Mouse (Mus musculus) cerebellum, adult 11 months (tissue): Measurements from ENCODE around the gene Tnik.

Experiments
- DNase-seq: peaks from one replicate; pipeline ENCODE4 v3.0.0; 2022

The Tnik gene

DNA sequence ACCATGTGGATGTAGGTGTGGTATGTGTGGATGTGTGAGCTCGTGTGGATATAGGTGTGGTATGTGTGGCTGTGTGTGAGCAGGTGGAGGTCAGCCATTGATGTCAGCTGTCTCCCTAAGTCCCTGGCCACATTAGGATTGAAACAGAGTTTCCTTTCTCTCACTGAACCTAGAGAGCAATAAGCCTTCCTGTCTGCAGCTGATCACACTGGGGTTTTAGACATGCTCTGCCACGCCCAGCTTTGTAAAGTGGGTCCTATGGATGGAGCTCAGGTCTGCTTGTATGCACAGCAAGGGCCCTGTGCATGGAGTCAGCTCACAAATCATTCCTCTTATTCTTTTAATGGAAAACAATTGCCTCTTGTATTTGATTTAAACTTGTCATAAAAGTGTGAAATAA is 95.4 kb downstream of the Tnik start:
- DNase-seq = no peak

DNA sequence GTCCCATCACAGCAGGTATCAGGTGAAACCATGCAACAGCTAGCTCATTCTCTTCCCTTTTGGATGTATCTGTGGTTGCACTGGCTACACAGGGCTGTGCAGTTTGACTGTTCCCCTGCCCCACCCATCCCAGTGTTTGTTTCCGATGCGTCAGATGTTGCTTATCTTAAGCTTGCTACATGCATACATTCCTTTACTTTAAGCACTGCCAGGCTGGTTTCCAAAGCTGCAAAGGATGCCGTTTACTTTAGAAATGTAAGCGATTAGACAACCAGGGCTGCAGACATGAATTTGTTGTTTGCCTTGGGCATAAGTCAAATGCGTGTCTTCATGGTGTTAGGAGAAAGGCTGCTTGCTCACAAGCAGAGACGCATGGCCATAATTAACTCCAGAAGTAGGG is 96.1 kb downstream of the Tnik start:
- no peak for DNase-seq

DNA sequence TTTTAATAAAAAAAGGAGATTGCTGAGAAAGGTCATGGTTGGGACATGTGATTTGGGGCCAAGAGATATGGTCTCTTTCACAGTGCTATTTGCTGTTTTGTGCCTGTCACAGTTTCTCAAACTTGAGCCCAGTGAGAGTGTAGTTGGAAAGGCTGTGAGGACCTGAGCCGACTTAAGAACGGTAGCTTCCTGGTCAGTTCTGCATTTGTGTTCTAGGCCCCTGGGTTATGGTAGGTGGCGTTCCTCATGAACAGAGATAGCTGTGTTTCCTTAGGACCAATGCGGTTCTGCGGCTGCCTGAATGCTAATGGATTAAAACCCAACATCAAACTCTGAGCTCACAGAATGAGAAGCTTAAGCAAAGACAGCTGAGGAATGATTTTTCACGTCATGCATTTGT is 98.0 kb downstream of the Tnik start:
- DNase-seq = no peak

DNA sequence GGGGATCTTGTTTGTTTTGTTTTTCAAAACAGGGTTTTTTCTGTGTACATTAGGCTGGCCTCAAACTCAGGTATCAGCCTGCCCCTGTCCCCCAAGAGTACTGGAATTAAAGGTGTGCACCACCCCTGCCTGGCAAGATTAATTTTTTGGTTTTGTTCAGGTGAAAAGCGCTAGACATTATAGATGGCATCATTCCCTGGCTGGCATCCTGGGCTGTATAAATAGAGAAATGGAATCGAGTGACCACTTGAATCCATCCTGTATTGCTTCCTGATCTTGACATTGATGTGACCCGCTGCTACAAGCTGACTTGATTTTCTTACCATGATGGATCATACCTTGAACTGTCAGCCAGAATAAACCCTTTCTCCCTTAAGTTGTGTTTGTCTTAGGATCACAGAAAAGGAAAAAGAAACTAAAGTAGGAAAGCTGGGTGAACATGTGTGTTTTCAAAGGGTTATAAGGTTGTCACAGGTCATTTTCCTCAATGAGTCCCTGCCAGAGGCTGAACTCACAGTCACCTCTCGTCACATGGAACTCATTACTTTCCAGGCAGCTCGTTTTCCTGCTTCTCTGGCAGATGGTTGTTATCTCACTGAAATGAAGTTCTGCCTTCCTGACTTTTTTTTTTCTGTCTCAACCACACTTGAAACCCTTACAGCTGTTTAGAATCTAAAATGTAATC is 100.6 kb downstream of the Tnik start:
- no peak for DNase-seq

DNA sequence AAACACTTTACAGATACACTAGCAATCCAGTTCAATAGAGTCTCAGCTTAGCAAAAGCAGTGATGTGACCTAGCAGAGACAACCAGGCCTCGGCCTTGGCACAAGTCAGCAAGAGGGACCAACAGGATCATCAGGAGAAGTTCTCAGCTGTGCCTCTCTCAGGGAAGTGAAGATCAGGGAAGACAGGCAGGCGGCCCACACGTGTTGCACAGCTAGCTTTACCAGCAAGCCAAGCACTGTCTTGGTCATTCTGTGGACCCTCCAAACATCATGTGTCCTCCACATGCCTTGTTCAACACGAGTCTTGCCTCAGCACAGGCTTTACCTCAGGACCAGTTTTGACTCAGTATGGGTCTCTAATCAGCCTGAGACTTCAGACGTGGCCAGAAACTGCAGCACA is 105.7 kb downstream of the Tnik start:
- DNase-seq = no peak

DNA sequence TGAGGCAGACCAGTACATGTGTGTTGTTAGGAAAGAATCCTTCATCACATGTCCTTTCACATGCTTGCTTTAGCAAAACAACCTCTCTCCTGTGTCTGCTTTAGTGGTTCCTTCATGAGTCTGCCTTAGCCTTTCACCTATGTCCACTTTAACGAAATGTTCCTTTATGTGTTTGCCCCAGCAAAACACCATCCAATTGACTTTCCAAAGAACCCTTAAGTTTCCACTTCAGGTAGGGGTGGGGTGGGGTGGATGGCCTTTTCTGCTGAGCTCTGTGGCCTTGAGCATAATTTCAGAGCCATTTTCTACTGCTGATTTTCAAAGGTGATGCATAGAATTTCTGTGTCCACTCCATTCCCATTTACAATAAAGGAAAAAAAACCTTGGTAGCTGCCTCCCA is 106.3 kb downstream of the Tnik start:
- no peak for DNase-seq

DNA sequence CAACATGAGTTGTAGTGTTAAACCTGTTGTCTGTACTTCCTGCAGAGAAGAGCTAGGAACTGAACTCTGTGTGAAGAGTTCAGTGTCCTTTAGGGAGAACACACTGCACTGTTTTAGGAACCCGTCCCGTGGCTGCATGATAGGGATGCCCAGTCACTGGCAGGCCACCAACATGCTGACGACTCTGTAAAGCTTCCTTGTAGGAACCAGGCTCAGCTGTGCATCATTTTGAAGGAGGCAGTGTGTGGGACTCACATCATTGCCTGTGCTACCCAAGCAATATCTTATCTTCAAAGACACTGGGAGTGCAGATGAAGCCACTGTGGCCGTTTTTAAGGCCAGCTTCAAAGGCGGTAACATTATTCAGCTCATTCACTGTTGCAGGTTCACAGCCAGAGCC is 106.7 kb downstream of the Tnik start:
- DNase-seq = no peak

DNA sequence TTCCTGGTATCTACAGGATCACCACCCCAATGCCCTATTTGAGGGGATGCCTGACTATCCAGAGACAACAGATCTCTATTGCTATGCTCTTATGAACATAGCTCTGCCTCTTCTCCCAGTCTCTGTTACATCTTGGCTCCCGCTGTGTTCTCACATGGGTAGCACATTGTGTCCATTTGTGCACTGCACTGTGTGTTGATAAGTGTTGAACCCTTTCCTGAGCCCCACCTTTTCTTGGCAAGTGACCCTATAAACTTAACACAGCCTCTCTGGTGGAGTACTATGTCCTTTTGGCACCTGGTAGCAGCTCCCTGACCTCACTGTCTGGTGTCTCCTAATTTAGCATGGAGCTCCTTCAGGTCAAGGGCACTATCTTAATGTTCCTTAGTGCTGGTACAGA is 108.6 kb downstream of the Tnik start:
- DNase-seq = no peak

DNA sequence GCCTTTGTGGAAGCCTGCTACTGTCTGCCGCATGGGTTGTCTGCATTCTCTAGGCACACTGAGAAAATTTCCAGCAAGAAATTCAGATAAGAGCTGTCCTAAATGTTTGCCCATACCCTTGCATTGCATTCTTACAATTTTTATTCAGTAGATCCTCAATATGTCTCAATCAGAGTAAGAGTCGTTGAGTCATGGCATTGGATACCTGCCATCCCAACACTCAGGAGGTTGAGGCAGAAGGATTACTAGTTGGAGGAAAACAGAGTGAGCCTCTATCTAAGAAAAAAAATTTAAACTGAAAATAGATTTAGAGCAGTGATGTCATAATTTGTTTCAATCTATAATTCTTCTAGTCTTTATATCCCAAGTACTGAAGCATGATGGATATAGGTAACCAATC is 109.4 kb downstream of the Tnik start:
- DNase-seq = no peak

DNA sequence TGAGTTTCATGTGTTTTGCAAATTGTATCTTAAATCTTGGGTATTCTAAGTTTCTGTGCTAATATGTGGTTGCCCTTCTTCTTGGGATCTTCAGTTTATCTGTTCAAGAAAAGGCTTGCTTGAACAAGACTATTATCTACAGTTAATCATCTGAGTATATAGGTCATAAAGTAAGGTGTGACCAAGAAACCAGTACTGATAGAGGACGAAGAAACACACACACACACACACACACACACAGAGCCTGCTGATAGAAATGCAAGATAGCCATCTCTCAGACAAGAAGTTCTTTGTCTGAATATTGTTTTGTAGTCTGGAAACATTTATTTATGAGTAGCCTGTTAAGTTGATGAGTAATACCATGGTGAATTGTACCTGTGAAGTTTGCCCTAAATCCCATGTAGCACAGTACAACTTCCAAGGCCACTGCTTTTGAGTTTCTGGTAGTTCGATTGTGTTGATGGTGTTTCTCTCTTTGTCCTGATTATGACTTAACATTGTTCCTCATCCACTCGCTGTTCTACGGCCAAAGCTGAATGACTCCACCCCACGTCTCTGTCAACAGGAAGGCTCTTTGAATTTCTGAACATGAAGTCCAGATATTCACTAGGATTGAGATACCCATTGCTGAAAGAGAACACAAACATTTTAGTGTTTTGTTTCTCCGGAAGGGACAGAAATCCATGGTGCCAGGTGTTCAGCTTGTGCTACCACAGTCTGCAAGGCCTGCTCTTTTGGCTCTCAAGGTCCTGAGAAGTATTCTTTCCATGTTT is 111.9 kb downstream of the Tnik start:
- no peak for DNase-seq

DNA sequence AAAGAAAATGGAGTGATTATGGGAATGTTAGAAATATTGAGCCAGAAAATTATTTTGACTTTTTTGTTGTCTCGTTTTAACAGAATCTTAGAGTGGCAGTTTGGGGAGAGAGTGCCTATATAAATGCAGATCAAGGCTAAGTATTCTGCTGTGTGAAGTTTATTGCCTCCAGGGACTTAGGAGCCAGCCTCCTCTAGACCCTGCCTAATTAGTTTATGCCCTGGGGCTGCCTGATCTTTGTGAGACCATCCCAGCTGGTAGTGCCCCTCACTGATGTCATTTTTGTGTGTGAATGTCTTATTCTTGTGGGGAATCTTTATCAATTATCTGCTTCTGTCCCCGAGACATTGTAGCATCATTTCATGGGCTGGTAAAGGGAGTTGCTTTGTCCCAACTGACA is 117.2 kb downstream of the Tnik start:
- no peak for DNase-seq

DNA sequence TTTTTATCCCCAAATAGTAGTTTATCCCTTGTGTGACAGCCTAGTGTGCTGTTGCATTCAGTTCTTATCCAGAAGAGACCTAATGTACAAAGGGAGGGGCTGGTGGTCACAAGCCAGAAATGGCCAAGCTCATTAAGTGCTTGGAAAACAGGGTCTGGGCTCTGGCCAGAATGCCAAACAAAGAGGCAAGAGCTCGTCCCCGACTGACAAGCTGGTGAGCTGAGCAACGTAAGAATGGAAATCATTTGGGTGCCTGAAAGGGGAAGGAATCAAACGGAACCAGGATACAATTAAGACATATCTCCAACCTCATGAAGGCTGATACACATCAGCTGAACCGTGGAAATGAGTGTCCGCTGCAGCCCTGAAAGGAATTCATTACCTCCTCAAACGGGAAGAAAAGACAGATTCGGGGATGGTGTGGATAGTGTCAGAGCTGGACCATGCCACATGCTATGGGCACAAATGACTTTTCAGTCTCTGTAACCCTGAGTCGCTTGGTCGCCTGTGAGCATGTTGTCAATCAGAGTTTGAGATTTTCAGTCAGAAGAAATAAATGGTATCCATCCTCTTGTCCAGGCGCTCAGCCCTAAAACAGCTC is 120.6 kb downstream of the Tnik start:
- DNase-seq = no peak

DNA sequence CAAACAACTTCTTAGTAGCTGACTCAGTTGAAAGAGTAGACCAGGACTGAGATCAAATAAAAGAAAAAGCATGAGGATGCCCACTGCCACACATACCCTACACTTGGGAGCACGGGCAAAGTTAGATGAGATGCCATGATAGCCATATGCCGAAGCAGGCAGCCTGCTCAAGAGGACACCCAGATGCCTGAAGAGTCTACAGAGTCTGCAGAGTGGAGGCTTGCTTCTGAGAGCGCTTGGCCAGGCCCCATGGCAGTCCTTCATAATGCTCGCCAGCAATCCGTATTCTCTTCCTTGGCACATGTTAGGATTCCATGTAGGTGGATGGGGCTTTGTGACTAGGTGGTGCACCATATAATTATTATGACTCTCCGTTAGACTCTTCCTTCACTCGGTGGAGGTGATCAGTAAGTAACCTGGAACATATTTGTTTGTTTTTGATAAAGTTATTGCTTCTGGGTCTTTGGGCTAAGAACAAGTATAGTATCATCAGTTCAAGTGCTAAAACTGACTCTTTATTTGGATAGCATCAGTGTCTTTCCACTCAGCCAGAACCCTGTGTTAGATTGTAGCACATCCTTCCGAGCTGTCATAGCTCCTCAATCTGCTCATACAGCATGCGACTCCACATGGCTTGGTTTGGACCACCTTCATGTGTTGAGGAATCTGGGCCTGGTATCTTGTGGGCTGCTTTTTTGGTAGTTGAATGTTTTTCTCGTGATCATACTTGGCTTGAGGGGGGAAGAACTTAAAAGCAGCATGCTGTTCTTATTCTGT is 122.4 kb downstream of the Tnik start:
- no peak for DNase-seq

DNA sequence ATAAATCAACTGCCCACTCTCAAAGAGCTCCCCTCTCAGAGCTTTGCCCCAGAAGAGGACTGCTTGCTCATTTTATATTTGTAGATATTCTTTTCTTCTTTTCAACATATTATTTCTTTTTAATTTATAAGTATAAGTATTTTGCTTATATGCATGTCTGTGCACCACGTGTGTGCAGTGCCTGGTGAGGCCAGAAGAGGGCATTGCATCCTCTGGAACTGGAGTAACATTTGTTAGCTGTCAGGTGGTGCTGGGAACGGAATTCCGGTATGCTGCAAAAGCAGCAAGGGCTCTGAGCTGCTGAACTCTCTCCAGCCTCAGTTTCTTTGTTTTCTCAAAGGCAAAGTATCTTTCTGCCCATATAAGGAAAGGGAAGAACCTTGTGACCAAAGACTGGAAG is 125.5 kb downstream of the Tnik start:
- no peak for DNase-seq

DNA sequence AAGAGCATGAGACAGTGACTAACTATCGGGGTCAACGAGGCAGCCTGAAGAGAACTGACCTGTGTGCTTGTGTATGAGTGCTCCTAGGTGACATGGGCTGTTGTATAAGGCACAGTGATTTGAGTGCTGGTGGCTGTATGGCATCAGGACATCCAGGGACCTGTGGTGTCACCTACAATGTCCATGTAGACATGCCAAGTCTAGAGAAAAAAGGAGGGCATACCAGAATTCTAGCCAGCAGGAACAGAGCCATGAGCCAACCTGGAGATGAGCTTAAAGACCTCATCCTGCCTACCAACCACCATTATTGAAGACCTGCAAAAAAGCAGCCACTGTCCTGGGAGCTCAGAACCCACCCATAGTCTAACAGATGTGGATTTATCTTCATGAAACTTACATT is 127.2 kb downstream of the Tnik start:
- no peak for DNase-seq

DNA sequence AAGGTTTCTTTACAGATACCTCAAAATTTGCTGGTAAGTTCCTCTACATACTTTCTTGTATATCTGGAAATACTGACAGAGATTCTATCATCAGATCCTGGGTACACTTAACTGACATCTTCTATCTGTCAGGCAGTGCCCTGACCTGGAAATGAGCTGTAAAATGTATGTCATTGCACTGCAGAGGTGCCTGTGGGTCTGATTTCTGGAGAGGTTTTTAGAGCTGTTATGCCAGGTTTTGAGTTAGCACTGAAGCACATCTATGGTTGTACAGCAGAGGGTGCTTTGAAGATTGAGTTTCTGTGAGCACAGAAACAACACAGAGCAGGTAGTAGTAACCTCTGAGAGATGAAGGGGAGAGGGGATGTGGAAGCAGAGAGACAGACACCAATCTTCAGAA is 129.5 kb downstream of the Tnik start:
- DNase-seq = no peak

DNA sequence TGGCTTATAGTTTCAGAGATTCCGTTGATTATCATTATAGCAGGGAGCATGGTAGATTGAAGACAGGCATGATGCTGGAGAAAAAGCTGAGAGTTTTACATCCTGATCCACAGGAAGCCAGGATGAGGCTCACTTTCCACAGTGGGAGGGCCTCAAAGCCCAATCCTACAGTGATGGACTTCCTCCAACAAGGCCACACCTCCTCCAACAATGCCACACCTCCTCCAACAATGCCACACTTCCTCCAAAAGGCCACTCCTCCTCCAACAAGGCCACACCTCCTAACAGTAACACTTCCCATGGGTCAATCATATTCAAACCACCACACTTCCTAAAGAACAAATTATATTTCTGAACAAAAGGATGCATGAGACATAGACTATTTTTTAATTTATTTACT is 135.8 kb downstream of the Tnik start:
- DNase-seq = no peak

DNA sequence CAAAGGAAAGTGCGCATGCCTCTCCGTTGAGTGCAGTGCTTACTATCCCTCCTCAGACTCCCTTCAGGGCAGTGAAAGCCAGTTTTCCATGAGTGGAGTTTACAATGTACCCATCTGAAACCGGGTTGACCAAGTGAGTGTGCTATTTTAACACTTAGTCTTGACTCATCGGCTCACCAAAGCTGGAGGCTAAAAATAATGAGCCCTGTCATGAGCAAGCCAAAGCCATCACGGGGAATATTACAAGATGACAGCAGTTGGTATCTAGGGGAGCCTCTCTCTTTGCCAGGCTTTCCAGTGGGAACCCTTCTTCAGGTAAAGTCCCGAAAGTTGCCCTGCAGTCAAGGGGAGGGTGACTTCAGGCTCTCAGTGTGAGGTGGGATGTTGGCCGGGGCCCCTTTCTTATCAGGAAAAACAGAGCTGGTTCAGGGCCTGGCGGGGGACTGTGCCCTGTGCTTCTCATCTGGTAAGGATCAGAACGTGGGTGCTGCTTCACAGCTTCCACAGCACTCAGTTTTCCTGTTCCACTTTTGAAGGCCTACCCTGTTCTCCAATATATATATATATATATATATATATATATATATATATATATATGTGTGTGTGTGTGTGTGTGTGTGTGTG is 136.7 kb downstream of the Tnik start:
- no peak for DNase-seq

DNA sequence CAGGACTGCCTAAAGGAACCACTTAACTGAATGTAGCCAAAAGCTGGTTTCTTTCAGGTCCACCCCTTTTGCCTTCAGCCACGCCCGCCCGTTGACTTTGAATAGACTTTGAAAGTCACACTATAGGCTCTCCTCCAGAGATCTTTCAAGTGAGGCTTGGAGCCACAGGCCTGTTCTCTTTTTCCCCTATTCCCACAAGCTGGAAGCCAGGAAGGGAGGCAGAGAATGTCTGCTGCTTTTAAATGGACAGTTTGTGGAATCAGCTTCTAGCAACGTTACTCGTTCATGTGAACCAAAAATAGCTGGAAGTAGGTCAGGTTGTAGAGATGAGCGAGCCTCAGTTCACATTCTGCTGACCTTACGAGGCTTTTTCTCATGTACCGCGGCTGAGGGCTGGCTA is 138.3 kb downstream of the Tnik start:
- no peak for DNase-seq

DNA sequence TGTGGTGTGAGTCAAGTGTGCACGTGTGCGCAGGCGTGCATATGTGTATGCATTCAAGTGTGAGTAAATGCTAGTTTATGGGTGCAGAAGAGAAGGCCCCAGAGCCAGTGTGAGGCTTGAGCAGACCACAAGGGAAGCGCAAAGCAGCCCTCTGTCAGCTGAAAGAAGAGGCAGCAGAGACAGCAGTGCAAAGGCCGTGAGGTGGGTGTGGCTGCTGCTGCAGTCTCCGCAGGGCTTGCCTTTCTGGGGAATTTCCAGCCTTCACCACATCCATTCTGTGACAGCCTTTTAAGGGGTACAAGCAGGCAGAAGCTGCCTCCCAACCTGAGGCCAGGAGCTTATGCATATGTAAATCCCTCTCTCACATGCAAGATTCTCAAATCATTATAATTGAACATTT is 139.2 kb downstream of the Tnik start:
- DNase-seq = no peak

DNA sequence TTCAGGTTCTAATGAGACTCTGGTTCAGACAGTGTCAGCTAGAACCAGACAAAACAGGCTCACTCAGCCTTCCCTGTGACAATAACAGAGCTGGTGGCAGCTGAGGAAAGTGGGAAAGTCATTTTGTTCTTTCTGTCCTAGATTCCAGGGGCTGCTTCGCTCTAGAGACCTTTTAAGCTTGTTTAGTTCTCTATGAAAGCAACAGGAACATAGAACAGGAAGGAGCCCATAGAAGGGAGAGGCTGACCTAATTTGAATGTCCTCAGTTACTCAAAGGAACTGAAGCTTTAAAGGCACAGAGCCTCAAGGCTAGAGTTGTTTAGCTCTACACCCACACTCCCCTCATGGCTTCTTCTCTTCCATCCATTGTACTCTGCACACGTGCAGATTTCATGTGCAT is 142.4 kb downstream of the Tnik start:
- DNase-seq = no peak

DNA sequence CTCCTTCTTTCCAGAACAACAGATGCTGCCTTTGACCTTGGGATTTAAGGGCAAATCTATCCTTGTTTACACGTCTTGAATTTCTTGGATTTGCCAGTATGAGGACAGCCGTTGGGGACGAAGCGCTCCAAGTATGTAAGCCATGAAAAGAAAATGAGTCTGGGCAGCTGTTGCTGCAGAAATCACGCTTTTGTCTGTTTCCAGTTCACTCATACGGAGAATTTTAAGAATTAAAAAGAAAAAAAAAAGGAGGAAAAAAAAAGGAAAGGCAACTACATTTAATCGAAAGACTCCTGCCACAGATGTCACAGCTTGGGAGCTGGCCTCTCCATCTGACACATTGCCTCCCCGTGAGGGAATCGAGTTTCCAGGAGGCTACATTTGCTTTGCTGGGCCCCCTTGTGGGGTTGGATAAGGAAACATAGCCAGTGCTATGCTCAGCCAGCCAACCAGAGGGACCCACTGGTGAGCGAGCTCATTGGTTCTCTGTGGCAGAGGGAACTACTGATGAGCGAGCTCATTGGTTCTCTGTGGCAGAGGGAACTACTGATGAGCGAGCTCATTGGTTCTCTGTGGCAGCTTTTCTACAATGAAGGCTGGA is 145.9 kb downstream of the Tnik start:
- peak; percentile 55 for DNase-seq

DNA sequence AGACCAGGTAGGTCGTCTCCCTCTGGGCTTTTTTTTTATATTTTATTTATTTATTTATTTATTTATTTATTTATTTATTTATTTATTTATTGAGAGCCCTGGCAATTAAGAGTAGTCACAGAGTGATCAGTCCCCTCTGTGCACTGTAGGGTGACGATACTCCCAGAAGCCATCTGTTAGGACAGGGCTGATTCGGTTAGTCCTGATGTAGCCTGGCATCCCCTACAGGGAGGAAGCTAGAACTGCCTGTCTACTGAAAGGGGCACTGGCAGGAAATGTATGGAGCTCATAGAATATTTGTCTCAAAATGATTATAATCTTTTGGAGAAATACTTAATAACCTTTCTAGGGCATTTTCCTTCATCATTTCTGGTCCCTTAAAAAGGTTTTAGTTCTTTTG is 147.3 kb downstream of the Tnik start:
- no peak for DNase-seq
